Mouse (Mus musculus) bone marrow, adult 2 months (tissue): ENCODE measurements around the gene Uaca.

Experiments
- CTCF ChIP-seq: fragments of 200-500 bp; IDR thresholded peaks from 2 replicates; pipeline ENCODE4 v1.5.1; 2011; ENCODE audit warnings: low read length, control low read depth; ENCODE audit not compliant: control insufficient read depth, insufficient read depth
- POLR2A ChIP-seq: fragments of 200-500 bp; IDR thresholded peaks from 2 replicates; pipeline ENCODE4 v1.6.1; 2011; ENCODE audit warnings: low read depth, mild to moderate bottlenecking, control low read depth, low read length, borderline replicate concordance; ENCODE audit not compliant: control insufficient read depth

GRCm38 (mm10) chr9:60886431-60887371 is 92.4 kb downstream of the Uaca start:
- TF ChIP-seq CTCF (no peak), POLR2A (no peak)
